Mouse (Mus musculus) liver, embryonic 16.5 days (tissue): ENCODE results near the gene Rbm20. TPM values are rescaled to one million over a fixed set of nuclear protein-coding genes. Genes with fewer than 3 reads are reported as not detected.

Source experiments
- ATAC-seq: fragments of 200-750 bp; cut with Nextera tagmentation; 2 replicates; pipeline ENCODE4 v1.8.0; 2017; ENCODE audit warnings: low read depth, mild to moderate bottlenecking, moderate number of reproducible peaks, moderate library complexity
- H3K27ac ChIP-seq: fragments of 300-500 bp; sonication (generic); 2 replicates; pipeline ENCODE4 v1.5.1; 2014; ENCODE audit warnings: mild to moderate bottlenecking, low read length
- H3K27me3 ChIP-seq: fragments of 300-500 bp; sonication (generic); 2 replicates; pipeline ENCODE4 v1.6.1; 2014; ENCODE audit warnings: low read depth, low read length, mixed read lengths; ENCODE audit not compliant: control insufficient read depth, insufficient read depth
- H3K36me3 ChIP-seq: fragments of 300-500 bp; sonication (generic); 2 replicates; pipeline ENCODE4 v1.6.1; 2014; ENCODE audit warnings: mild to moderate bottlenecking; ENCODE audit not compliant: control insufficient read depth, insufficient read depth
- H3K4me1 ChIP-seq: fragments of 300-500 bp; sonication (generic); 2 replicates; pipeline ENCODE4 v1.6.1; 2014; ENCODE audit warnings: low read depth, low read length, mixed read lengths; ENCODE audit not compliant: control insufficient read depth
- H3K4me2 ChIP-seq: fragments of 300-500 bp; sonication (generic); 2 replicates; pipeline ENCODE4 v1.6.1; 2014; ENCODE audit warnings: low read depth, low read length, mixed read lengths
- H3K4me3 ChIP-seq: fragments of 300-500 bp; sonication (generic); 2 replicates; pipeline ENCODE4 v1.5.1; 2014; ENCODE audit warnings: low read depth, mild to moderate bottlenecking, low read length
- H3K9ac ChIP-seq: fragments of 300-500 bp; sonication (generic); 2 replicates; pipeline ENCODE4 v1.6.1; 2014; ENCODE audit warnings: low read depth, low read length
- H3K9me3 ChIP-seq: fragments of 300-500 bp; sonication (generic); replicated peaks from 2 replicates; pipeline ENCODE4 v1.6.1; 2016; ENCODE audit warnings: low read length; ENCODE audit not compliant: control insufficient read depth
- WGBS: fragments of 180-500 bp; shearing (Covaris S2); extraction: QIAGEN DNeasy Blood & Tissue Kit; methylation state at CpG from one replicate; pipeline ENCODE4 v1.1.7; 2014; ENCODE audit not compliant: insufficient replicate concordance; 5-methylcytosine and 5-hydroxymethylcytosine counted together
- polyA plus RNA-seq: library from polyadenylated mRNA; unstranded; fragments of >200 nt; fragmentation: Nextera tagmentation; extraction: Ambion mirVana; gene quantifications from 2 replicates; pipeline ENCODE4 v1.2.1, GENCODE M21; 2015

Rbm20 gene
- polyA plus RNA-seq, 1 experiment from 2014 or later: 0.25 TPM

DNA sequence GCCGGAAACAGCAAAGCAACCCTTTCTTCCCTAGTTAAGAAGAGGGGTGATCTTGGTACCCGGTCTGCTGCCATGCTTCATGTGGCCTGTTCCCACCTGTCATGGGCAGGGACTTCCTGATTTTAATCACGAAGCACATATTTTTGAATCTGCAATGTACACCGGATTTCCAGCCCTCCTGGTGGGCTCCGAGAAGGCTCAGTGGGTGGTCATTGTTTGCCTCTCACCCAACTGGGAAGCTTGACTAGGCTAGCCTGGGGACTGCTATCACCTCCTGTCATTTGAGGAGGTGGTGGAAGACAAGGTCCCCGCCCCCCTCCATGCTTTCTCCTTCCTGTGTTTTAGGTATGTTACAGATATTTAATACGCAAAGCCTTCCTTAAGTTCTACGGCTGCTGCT lies 5.3 kb downstream of the Rbm20 start:
- no peak overlapping the region for H3K4me3 ChIP-seq
- H3K27ac ChIP-seq: no peak overlapping the region
- H3K36me3 ChIP-seq: no peaks in the 10 kb centered on the region
- no peak for ATAC-seq
- WGBS: 38% methylated on average over 8 of the region's 8 CpGs
- H3K4me1 ChIP-seq: no peaks in the 10 kb centered on the region; the same call in 1 of the 2 replicates
- peaks cover 13% of the 10 kb centered on the region for H3K27me3 ChIP-seq
- no peak overlapping the region for H3K9ac ChIP-seq
- no peaks in the 10 kb centered on the region for H3K9me3 ChIP-seq
- no peak overlapping the region for H3K4me2 ChIP-seq

- H3K36me3 ChIP-seq: no peaks in the 10 kb centered on the region
- H3K4me1 ChIP-seq: no peaks in the 10 kb centered on the region
- H3K9me3 ChIP-seq: no peaks in the 10 kb centered on the region
- no peak overlapping the region for H3K4me3 ChIP-seq
- H3K4me2 ChIP-seq: no peak overlapping the region
- 65% methylated on average over 5 of the region's 5 CpGs for WGBS
- no peaks in the 10 kb centered on the region for H3K27me3 ChIP-seq
- no peak overlapping the region for H3K27ac ChIP-seq
- ATAC-seq: no peak
- H3K9ac ChIP-seq: no peak overlapping the region
These were observed 10.5 kb downstream of the Rbm20 start for GRCm38 (mm10) chr19:53687592-53687991.

- WGBS: 55% methylated on average over 10 of the region's 10 CpGs
- H3K4me3 ChIP-seq: no peak overlapping the region
- no peaks in the 10 kb centered on the region for H3K27me3 ChIP-seq
- H3K36me3 ChIP-seq: no peaks in the 10 kb centered on the region
- no peak for ATAC-seq
- H3K9me3 ChIP-seq: no peaks in the 10 kb centered on the region
- no peak overlapping the region for H3K9ac ChIP-seq
- no peak overlapping the region for H3K27ac ChIP-seq
- H3K4me2 ChIP-seq: no peak overlapping the region
- no peaks in the 10 kb centered on the region for H3K4me1 ChIP-seq
These were observed 13.7 kb downstream of the Rbm20 start for GRCm38 (mm10) chr19:53690816-53691215.

GRCm38 (mm10) chr19:53694020-53694419 lies 16.9 kb downstream of the Rbm20 start:
- no peaks in the 10 kb centered on the region for H3K36me3 ChIP-seq
- no peaks in the 10 kb centered on the region for H3K9me3 ChIP-seq
- WGBS: 16% methylated on average over 1 of the region's 1 CpGs
- no peak overlapping the region for H3K4me3 ChIP-seq
- no peak overlapping the region for H3K9ac ChIP-seq
- no peak overlapping the region for H3K27ac ChIP-seq
- ATAC-seq: no peak
- no peaks in the 10 kb centered on the region for H3K27me3 ChIP-seq
- no peak overlapping the region for H3K4me2 ChIP-seq
- no peaks in the 10 kb centered on the region for H3K4me1 ChIP-seq

- Histone ChIP-seq H3K4me1 (no peaks in the 10 kb centered on the region), H3K4me3 (no peak overlapping the region), H3K27me3 (no peaks in the 10 kb centered on the region), H3K9me3 (no peaks in the 10 kb centered on the region), H3K4me2 (no peak overlapping the region), H3K9ac (no peak overlapping the region), H3K36me3 (no peaks in the 10 kb centered on the region), H3K27ac (no peak overlapping the region)
- WGBS: 67% methylated on average over 6 of the region's 6 CpGs
- no peak for ATAC-seq
These were observed 19.0 kb downstream of the Rbm20 start for GRCm38 (mm10) chr19:53696079-53696478.

DNA sequence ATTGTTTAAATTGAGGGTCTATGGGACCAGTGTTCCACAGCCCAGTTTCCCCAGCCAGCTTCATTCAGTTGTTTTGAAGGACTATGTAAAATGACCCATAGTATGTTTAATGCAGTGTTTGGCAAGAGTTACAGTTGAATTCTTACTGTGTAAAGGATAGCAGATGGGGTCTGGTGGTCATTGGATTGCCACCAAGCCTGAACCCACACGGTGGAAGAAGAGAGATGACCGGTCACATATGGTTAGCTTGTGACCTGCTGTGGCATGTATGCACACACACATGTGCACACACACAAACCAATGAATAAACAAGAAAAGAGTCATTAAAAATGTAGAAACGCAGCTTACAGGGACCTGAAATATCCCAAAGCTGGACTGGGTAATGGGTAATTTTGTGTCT lies 19.5 kb downstream of the Rbm20 start:
- Histone ChIP-seq H3K4me1 (no peaks in the 10 kb centered on the region), H3K27me3 (no peaks in the 10 kb centered on the region), H3K4me3 (no peak overlapping the region), H3K9me3 (no peaks in the 10 kb centered on the region), H3K9ac (no peak overlapping the region), H3K4me2 (no peak overlapping the region), H3K36me3 (no peaks in the 10 kb centered on the region), H3K27ac (no peak overlapping the region)
- ATAC-seq: no peak
- WGBS: 66% methylated on average over 3 of the region's 3 CpGs

DNA sequence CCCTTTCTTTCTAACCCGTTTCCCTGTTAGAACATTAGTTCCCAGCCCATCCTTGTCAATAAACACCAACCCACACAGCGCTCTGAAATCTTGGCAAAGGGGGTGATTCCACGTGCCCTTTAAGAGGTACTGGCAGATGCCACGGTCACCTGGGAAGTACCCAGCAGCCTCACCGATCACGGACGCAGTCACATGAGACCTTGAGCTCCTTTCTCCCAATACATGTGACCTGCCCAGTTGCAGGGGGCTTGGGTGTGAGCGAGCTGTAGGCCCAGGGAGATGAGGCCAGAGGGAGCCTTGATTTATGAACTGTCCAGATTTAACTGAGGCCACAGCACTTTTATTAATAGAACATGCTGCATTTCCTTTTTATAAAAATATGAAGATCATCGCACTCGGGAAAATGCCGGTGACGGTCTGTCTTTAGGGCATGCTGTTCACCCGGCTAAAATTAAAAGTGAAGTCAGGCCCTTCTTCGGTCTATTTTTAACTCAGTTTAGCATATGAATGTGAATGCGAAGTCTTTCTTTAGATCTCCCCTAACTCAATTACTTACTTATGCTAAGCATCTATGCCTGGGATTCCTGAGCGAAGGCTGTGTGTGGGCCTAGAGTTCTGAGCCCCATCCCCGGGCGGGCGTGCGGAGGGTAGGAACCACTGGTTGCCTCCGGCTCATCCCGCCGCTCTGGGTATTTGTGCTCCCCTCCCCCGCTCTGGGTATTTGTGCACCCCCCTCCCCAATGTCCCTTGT lies 20.4 kb downstream of the Rbm20 start:
- no peak overlapping the region for H3K4me2 ChIP-seq
- 67% methylated on average over 24 of the region's 24 CpGs for WGBS
- ATAC-seq: no peak

GRCm38 (mm10) chr19:53699671-53700070 lies 22.6 kb downstream of the Rbm20 start:
- Histone ChIP-seq H3K36me3 (no peaks in the 10 kb centered on the region), H3K27me3 (no peaks in the 10 kb centered on the region), H3K9ac (no peak overlapping the region), H3K4me3 (no peak overlapping the region), H3K4me1 (no peaks in the 10 kb centered on the region), H3K4me2 (no peak overlapping the region), H3K9me3 (no peaks in the 10 kb centered on the region), H3K27ac (no peak overlapping the region)
- ATAC-seq: no peak
- 28% methylated on average over 7 of the region's 7 CpGs for WGBS

More for the DNA sequence above, 20.4 kb downstream of the Rbm20 start:
- no peaks in the 10 kb centered on the region for H3K9me3 ChIP-seq
- H3K9ac ChIP-seq: no peak overlapping the region
- H3K27me3 ChIP-seq: no peaks in the 10 kb centered on the region
- no peaks in the 10 kb centered on the region for H3K4me1 ChIP-seq
- H3K4me3 ChIP-seq: no peak overlapping the region
- no peaks in the 10 kb centered on the region for H3K36me3 ChIP-seq
- no peak overlapping the region for H3K27ac ChIP-seq

- Histone ChIP-seq H3K36me3 (no peaks in the 10 kb centered on the region), H3K4me2 (no peak overlapping the region), H3K9ac (no peak overlapping the region), H3K27ac (no peak overlapping the region), H3K4me1 (no peaks in the 10 kb centered on the region), H3K27me3 (no peaks in the 10 kb centered on the region), H3K9me3 (no peaks in the 10 kb centered on the region), H3K4me3 (no peak overlapping the region)
- WGBS: 73% methylated on average over 9 of the region's 9 CpGs
- ATAC-seq: no peak
These were observed 24.3 kb downstream of the Rbm20 start for GRCm38 (mm10) chr19:53701434-53701833.
